Mouse (Mus musculus) kidney, embryonic 16.5 days (tissue): ENCODE measurements at regions not wholly inside any gene's neighbourhood (a gene's known extent, or its start where the extent isn't known, plus 50 kb on each side); places are given as distances from the start of the nearest gene placed in this dataset.

ENCODE experiments used
- ATAC-seq: fragments of 200-750 bp; cut with Nextera tagmentation; 2 replicates; pipeline ENCODE4 v1.8.0; 2017; ENCODE audit warnings: moderate TSS enrichment; ENCODE audit not compliant: low FRiP score, low TSS enrichment
- H3K27ac ChIP-seq: fragments of 300-500 bp; sonication (generic); 2 replicates; pipeline ENCODE4 v1.5.1; 2014; ENCODE audit warnings: low read length
- H3K27me3 ChIP-seq: fragments of 300-500 bp; sonication (generic); 2 replicates; pipeline ENCODE4 v1.6.1; 2014; ENCODE audit warnings: low read length, control low read depth, mixed read lengths; ENCODE audit not compliant: insufficient read depth
- H3K36me3 ChIP-seq: fragments of 300-500 bp; sonication (generic); 2 replicates; pipeline ENCODE4 v1.6.1; 2014; ENCODE audit warnings: low read length, control low read depth, mixed read lengths; ENCODE audit not compliant: insufficient read depth
- H3K4me1 ChIP-seq: fragments of 300-500 bp; sonication (generic); 2 replicates; pipeline ENCODE4 v1.6.1; 2014; ENCODE audit warnings: low read length, control low read depth, mixed read lengths; ENCODE audit not compliant: insufficient read depth
- H3K4me2 ChIP-seq: fragments of 300-500 bp; sonication (generic); replicated peaks from 2 replicates; pipeline ENCODE4 v1.6.1; 2014; ENCODE audit warnings: low read depth, low read length
- H3K4me3 ChIP-seq: fragments of 300-500 bp; sonication (generic); 2 replicates; pipeline ENCODE4 v1.5.1; 2014; ENCODE audit warnings: mild to moderate bottlenecking, low read length
- H3K9ac ChIP-seq: fragments of 300-500 bp; sonication (generic); replicated peaks from 2 replicates; pipeline ENCODE4 v1.6.1; 2014; ENCODE audit warnings: low read length
- H3K9me3 ChIP-seq: fragments of 300-500 bp; sonication (generic); 2 replicates; pipeline ENCODE4 v1.6.1; 2016; ENCODE audit warnings: low read length, control low read depth
- WGBS: fragments of 180-500 bp; shearing (Covaris S2); extraction: QIAGEN DNeasy Blood & Tissue Kit; methylation state at CpG from one replicate; pipeline ENCODE4 v1.1.7; 2014; 5-methylcytosine and 5-hydroxymethylcytosine counted together

- Histone ChIP-seq H3K36me3 (no peaks in the 10 kb centered on the region), H3K4me1 (no peaks in the 10 kb centered on the region), H3K4me3 (no peak overlapping the region), H3K9ac (no peak overlapping the region), H3K4me2 (no peak overlapping the region), H3K9me3 (no peaks in the 10 kb centered on the region), H3K27ac (no peak overlapping the region), H3K27me3 (no peaks in the 10 kb centered on the region)
- no peak for ATAC-seq
- WGBS, result 55% methylated on average over 6 of the region's 6 CpGs
Observed at GRCm38 (mm10) chr15:64480625-64481024, 336.9 kb upstream of the Gm21798 start.

- no peaks in the 10 kb centered on the region for H3K36me3 ChIP-seq
- H3K9ac ChIP-seq, result no peak overlapping the region
- no peaks in the 10 kb centered on the region for H3K27me3 ChIP-seq
- ATAC-seq, result no peak
- H3K4me1 ChIP-seq, result no peaks in the 10 kb centered on the region
- no peak overlapping the region for H3K4me2 ChIP-seq
- no peak overlapping the region for H3K27ac ChIP-seq
- H3K9me3 ChIP-seq, result no peaks in the 10 kb centered on the region
- no peak overlapping the region for H3K4me3 ChIP-seq
Observed at GRCm38 (mm10) chr15:64481226-64481625, 336.3 kb upstream of the Gm21798 start.

DNA sequence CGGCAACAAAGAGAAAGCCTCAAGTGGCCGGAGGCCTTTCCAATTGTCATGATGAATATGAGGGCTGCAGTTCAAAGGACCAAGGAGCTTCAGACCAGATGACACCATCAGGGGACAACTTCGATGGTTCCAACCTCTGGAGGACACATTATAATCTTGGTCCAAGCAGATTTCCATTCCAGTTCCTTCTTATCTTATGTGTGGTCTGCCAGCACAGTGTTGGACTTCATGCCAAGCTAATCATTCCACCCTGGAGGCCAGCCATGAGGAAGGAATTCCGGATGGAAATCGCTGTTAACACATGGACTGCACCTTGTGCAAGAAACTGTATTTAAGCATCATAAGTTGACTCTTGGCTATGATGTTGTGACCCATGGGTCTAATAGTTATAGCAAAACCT is 334.5 kb upstream of the Gm21798 start:
- no peak for ATAC-seq
- H3K27me3 ChIP-seq, result no peaks in the 10 kb centered on the region
- H3K4me3 ChIP-seq, result no peak overlapping the region
- no peak overlapping the region for H3K9ac ChIP-seq
- H3K27ac ChIP-seq, result no peak overlapping the region
- H3K4me1 ChIP-seq, result no peaks in the 10 kb centered on the region
- no peaks in the 10 kb centered on the region for H3K9me3 ChIP-seq
- H3K36me3 ChIP-seq, result no peaks in the 10 kb centered on the region
- no peak overlapping the region for H3K4me2 ChIP-seq
- WGBS, result 86% methylated on average over 5 of the region's 5 CpGs

GRCm38 (mm10) chr15:64487801-64488200 is 329.7 kb upstream of the Gm21798 start:
- no peak overlapping the region for H3K4me3 ChIP-seq
- H3K27me3 ChIP-seq, result no peaks in the 10 kb centered on the region
- H3K9me3 ChIP-seq, result no peaks in the 10 kb centered on the region
- H3K9ac ChIP-seq, result no peak overlapping the region
- no peaks in the 10 kb centered on the region for H3K36me3 ChIP-seq
- WGBS, result 43% methylated on average over 2 of the region's 3 CpGs
- no peaks in the 10 kb centered on the region for H3K4me1 ChIP-seq
- H3K4me2 ChIP-seq, result no peak overlapping the region
- no peak for ATAC-seq
- no peak overlapping the region for H3K27ac ChIP-seq

GRCm38 (mm10) chr15:64500783-64501182 is 316.7 kb upstream of the Gm21798 start:
- Histone ChIP-seq H3K4me3 (no peak overlapping the region), H3K27ac (no peak overlapping the region), H3K9ac (no peak overlapping the region), H3K27me3 (no peaks in the 10 kb centered on the region), H3K9me3 (no peaks in the 10 kb centered on the region), H3K36me3 (no peaks in the 10 kb centered on the region), H3K4me1 (no peaks in the 10 kb centered on the region), H3K4me2 (no peak overlapping the region)
- no peak for ATAC-seq

DNA sequence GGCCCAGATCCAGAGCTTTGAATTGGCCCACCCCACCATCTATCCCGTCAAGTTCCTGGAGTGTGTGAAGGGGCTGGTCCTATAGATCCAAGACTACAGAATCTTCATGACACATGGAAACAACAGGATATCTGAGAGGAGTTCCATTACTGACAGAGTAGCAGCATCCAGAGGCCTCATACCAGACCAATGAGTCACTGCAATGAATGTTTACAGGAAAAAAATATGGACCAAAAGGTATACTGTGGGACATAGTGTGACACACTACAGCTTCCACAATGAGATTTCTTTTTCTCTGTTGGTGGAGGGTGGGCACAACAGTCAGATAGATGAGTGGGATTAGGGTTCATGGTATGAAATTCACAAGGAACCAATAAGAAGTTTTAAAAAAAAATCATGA is 316.0 kb upstream of the Gm21798 start:
- H3K4me1 ChIP-seq, result no peaks in the 10 kb centered on the region
- no peak overlapping the region for H3K27ac ChIP-seq
- no peak overlapping the region for H3K4me2 ChIP-seq
- no peaks in the 10 kb centered on the region for H3K27me3 ChIP-seq
- no peaks in the 10 kb centered on the region for H3K36me3 ChIP-seq
- H3K9ac ChIP-seq, result no peak overlapping the region
- no peak overlapping the region for H3K4me3 ChIP-seq
- WGBS, result 95% methylated on average over 1 of the region's 1 CpGs
- ATAC-seq, result no peak
- no peaks in the 10 kb centered on the region for H3K9me3 ChIP-seq

DNA sequence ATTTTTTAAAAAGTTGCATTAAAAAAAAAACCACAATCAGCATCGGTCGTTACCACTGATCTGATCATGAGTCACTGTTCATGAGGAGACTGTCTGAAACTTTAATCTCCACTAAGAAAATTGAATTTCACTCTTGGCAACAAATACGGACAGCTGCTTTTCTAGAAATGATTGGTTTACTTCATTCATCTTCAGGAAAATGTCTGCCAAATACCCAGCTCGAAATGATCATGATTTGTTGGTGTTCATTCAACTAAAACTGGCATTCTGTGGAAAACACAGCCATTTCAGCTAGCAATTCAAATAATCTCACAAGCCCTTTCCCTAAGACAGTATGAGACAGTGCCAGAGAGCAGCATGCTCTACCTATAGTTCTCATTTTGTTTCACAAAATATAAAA is 312.7 kb upstream of the Gm21798 start:
- ATAC-seq, result no peak
- Histone ChIP-seq H3K36me3 (no peaks in the 10 kb centered on the region), H3K4me3 (no peak overlapping the region), H3K27ac (no peak overlapping the region), H3K9me3 (no peaks in the 10 kb centered on the region), H3K4me1 (no peaks in the 10 kb centered on the region), H3K27me3 (no peaks in the 10 kb centered on the region), H3K4me2 (no peak overlapping the region), H3K9ac (no peak overlapping the region)
- 80% methylated on average over 4 of the region's 4 CpGs for WGBS

DNA sequence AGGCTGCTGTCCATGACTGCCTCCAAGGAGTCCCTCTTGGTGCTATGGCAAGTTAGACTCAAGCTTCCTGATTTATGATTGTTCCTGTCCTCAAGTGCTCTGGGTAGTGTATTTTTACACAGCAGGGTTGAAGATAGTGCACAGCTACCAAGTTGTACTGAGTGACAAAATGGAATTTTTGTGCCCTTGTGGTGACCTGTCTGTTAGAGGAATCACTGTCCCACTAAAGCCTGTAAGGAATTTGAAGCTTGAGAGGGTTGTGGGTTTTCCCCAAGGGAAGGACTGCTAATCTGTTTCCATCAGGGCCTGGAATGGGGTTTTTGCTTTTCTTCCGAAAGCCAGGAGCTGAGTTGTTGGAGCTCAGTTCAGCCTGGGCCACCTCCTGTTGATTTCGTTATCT is 306.8 kb upstream of the Gm21798 start:
- ATAC-seq, result no peak
- H3K4me2 ChIP-seq, result no peak overlapping the region
- H3K4me1 ChIP-seq, result no peaks in the 10 kb centered on the region
- 76% methylated on average over 2 of the region's 2 CpGs for WGBS
- H3K4me3 ChIP-seq, result no peak overlapping the region
- no peaks in the 10 kb centered on the region for H3K9me3 ChIP-seq
- H3K27ac ChIP-seq, result no peak overlapping the region
- H3K36me3 ChIP-seq, result no peaks in the 10 kb centered on the region
- no peak overlapping the region for H3K9ac ChIP-seq
- no peaks in the 10 kb centered on the region for H3K27me3 ChIP-seq

- Histone ChIP-seq H3K27ac (no peak overlapping the region), H3K4me1 (no peaks in the 10 kb centered on the region), H3K36me3 (no peaks in the 10 kb centered on the region), H3K9me3 (no peaks in the 10 kb centered on the region), H3K4me3 (no peak overlapping the region), H3K4me2 (no peak overlapping the region), H3K9ac (no peak overlapping the region), H3K27me3 (no peaks in the 10 kb centered on the region)
- ATAC-seq, result no peak
- 30% methylated on average over 2 of the region's 2 CpGs for WGBS
Observed at GRCm38 (mm10) chr15:64511176-64511575, 306.3 kb upstream of the Gm21798 start.

DNA sequence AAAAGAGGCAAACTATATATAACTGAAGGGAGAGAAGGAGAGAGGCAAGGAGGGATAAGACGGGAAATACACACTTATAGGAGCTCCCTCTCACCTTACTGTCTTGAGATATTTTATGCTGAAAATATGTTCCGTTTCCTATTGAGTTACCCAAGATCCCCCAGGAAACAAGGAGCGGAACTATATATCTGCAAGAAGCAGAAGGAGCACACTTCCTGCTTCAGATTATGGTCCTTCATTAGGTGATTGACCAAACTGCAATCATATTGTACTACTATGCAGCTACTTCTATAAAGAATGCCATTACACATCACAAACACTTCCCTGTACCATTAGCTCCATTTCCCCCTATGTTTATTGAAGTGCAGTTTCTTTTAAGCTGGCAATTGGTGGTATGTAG is 304.9 kb upstream of the Gm21798 start:
- no peak overlapping the region for H3K9ac ChIP-seq
- no peak for ATAC-seq
- H3K27ac ChIP-seq, result no peak overlapping the region
- WGBS, result 84% methylated on average over 3 of the region's 3 CpGs
- no peaks in the 10 kb centered on the region for H3K9me3 ChIP-seq
- H3K4me3 ChIP-seq, result no peak overlapping the region
- H3K27me3 ChIP-seq, result no peaks in the 10 kb centered on the region
- no peak overlapping the region for H3K4me2 ChIP-seq
- H3K4me1 ChIP-seq, result no peaks in the 10 kb centered on the region
- H3K36me3 ChIP-seq, result no peaks in the 10 kb centered on the region

- Histone ChIP-seq H3K4me3 (no peak overlapping the region), H3K4me2 (no peak overlapping the region), H3K4me1 (no peaks in the 10 kb centered on the region), H3K27me3 (no peaks in the 10 kb centered on the region), H3K36me3 (no peaks in the 10 kb centered on the region), H3K27ac (no peak overlapping the region), H3K9me3 (no peaks in the 10 kb centered on the region), H3K9ac (no peak overlapping the region)
- ATAC-seq, result no peak
Observed at GRCm38 (mm10) chr15:64513501-64514097, 303.9 kb upstream of the Gm21798 start.
